Mouse (Mus musculus) MEL (cell line): ENCODE data around the gene Adam23. TPM values are rescaled to one million over a fixed set of nuclear protein-coding genes. Genes with fewer than 3 reads are reported as not detected.

Experiments used
- DNase-seq: peaks from one replicate; pipeline ENCODE4 v3.0.0; 2011; ENCODE audit warnings: low read depth, low spot score
- H3K27ac ChIP-seq: 2 replicates; pipeline ENCODE4 v1.5.1; 2012; ENCODE audit warnings: low read depth, mild to moderate bottlenecking, control low read depth, low read length, moderate library complexity; ENCODE audit not compliant: control insufficient read depth
- H3K27me3 ChIP-seq, 2 experiments: fragments of 150-350 bp in 1 of 2; sonication (generic) in 1 of 2; 2 replicates each; pipeline ENCODE4 v1.6.1; 2012; ENCODE audit warnings: low read length in 2 of 2, mild to moderate bottlenecking in 2 of 2, improper control_type of control experiment in 1 of 2, moderate library complexity in 1 of 2; ENCODE audit not compliant: insufficient read depth in 2 of 2, control insufficient read depth in 1 of 2
- H3K36me3 ChIP-seq, 2 experiments: 2 replicates each; pipeline ENCODE4 v1.6.1; 2012 to 2014; ENCODE audit warnings: low read length in 2 of 2, improper control_type of control experiment in 1 of 2, inconsistent platforms in 1 of 2, mild to moderate bottlenecking in 1 of 2; ENCODE audit not compliant: insufficient read depth in 2 of 2, control insufficient read depth in 1 of 2
- H3K4me1 ChIP-seq, 2 experiments: fragments of 150-350 bp in 1 of 2; sonication (generic) in 1 of 2; 2 replicates each; pipeline ENCODE4 v1.6.1; 2012; ENCODE audit warnings: low read length in 2 of 2, improper control_type of control experiment in 1 of 2, mild to moderate bottlenecking in 1 of 2; ENCODE audit not compliant: insufficient read depth in 2 of 2, control insufficient read depth in 1 of 2
- H3K4me3 ChIP-seq, 2 experiments: fragments of 150-350 bp in 1 of 2; sonication (generic) in 1 of 2; 2 replicates each; pipeline ENCODE4 v1.5.1; 2012; ENCODE audit warnings: low read depth in 2 of 2, low read length in 2 of 2, mild to moderate bottlenecking in 2 of 2, moderate library complexity in 2 of 2, control low read depth in 1 of 2, improper control_type of control experiment in 1 of 2; ENCODE audit not compliant: control insufficient read depth in 1 of 2, insufficient read depth in 1 of 2
- H3K79me2 ChIP-seq: 2 replicates; pipeline ENCODE4 v1.6.1; 2012; ENCODE audit warnings: mild to moderate bottlenecking, low read length, moderate library complexity; ENCODE audit not compliant: control insufficient read depth, poor library complexity, insufficient read depth
- H3K9ac ChIP-seq: 2 replicates; pipeline ENCODE4 v1.6.1; 2012; ENCODE audit warnings: low read depth, mild to moderate bottlenecking, control low read depth, low read length, moderate library complexity; ENCODE audit not compliant: control insufficient read depth, poor library complexity, severe bottlenecking
- H3K9me3 ChIP-seq: fragments of 150-350 bp; sonication (generic); replicated peaks from 2 replicates; pipeline ENCODE4 v1.6.1; 2012; ENCODE audit warnings: mild to moderate bottlenecking, low read length, improper control_type of control experiment, moderate library complexity; ENCODE audit not compliant: insufficient read depth
- BHLHE40 ChIP-seq: IDR thresholded peaks from 2 replicates; pipeline ENCODE4 v1.6.1; 2012; ENCODE audit warnings: low read depth, mild to moderate bottlenecking, inconsistent platforms, low read length, improper control_type of control experiment, borderline replicate concordance
- CHD2 ChIP-seq: IDR thresholded peaks from 2 replicates; pipeline ENCODE4 v1.6.1; 2011; ENCODE audit warnings: low read length, improper control_type of control experiment
- CTCF ChIP-seq, 3 experiments: IDR thresholded peaks in 2 of 3; conservative IDR thresholded peaks in 1 of 3; 2 replicates each; pipeline ENCODE4 v1.5.1; 2011 to 2012; ENCODE audit warnings: low read length in 3 of 3, low read depth in 2 of 3, mild to moderate bottlenecking in 2 of 3, improper control_type of control experiment in 1 of 3, inconsistent platforms in 1 of 3, mixed read lengths in 1 of 3, moderate library complexity in 1 of 3; ENCODE audit not compliant: control insufficient read depth in 1 of 3, insufficient read depth in 1 of 3, poor library complexity in 1 of 3, severe bottlenecking in 1 of 3
- E2F4 ChIP-seq: IDR thresholded peaks from 2 replicates; pipeline ENCODE4 v1.6.1; 2011; ENCODE audit warnings: low read depth, low read length, improper control_type of control experiment, borderline replicate concordance
- JUND ChIP-seq: IDR thresholded peaks from 2 replicates; pipeline ENCODE4 v1.6.1; 2011; ENCODE audit warnings: low read depth, mild to moderate bottlenecking, improper control_type of control experiment, low read length
- MAX ChIP-seq: IDR thresholded peaks from 2 replicates; pipeline ENCODE4 v1.6.1; 2011; ENCODE audit warnings: low read length, improper control_type of control experiment
- MAZ ChIP-seq: IDR thresholded peaks from 2 replicates; pipeline ENCODE4 v1.6.1; 2012; ENCODE audit warnings: low read depth, mild to moderate bottlenecking, inconsistent platforms, low read length, improper control_type of control experiment
- MEF2A ChIP-seq: IDR thresholded peaks from 2 replicates; pipeline ENCODE4 v1.6.1; 2014; ENCODE audit warnings: low read depth, mild to moderate bottlenecking, inconsistent platforms, low read length, improper control_type of control experiment; ENCODE audit not compliant: poor library complexity, insufficient replicate concordance, severe bottlenecking; ENCODE audit errors: extremely low read depth
- MXI1 ChIP-seq: IDR thresholded peaks from 2 replicates; pipeline ENCODE4 v1.6.1; 2011; ENCODE audit warnings: mild to moderate bottlenecking, low read depth, low read length, improper control_type of control experiment
- MYB ChIP-seq: IDR thresholded peaks from 2 replicates; pipeline ENCODE4 v1.6.1; 2011; ENCODE audit warnings: mild to moderate bottlenecking, low read depth, low read length, improper control_type of control experiment
- MYC ChIP-seq: IDR thresholded peaks from 2 replicates; pipeline ENCODE4 v1.6.1; 2011; ENCODE audit warnings: low read depth, mild to moderate bottlenecking, low read length, improper control_type of control experiment, moderate library complexity
- NRF1 ChIP-seq: IDR thresholded peaks from 2 replicates; pipeline ENCODE4 v1.6.1; 2014; ENCODE audit warnings: low read depth, mild to moderate bottlenecking, inconsistent platforms, low read length, improper control_type of control experiment, moderate library complexity; ENCODE audit not compliant: poor library complexity, insufficient read depth, severe bottlenecking
- POLR2A ChIP-seq, 2 experiments: IDR thresholded peaks; 2 replicates each; pipeline ENCODE4 v1.6.1; 2011 to 2012; ENCODE audit warnings: low read length in 2 of 2, mild to moderate bottlenecking in 2 of 2, control low read depth in 1 of 2, improper control_type of control experiment in 1 of 2, low read depth in 1 of 2, moderate library complexity in 1 of 2; ENCODE audit not compliant: control insufficient read depth in 1 of 2, insufficient read depth in 1 of 2, poor library complexity in 1 of 2
- SIN3A ChIP-seq: IDR thresholded peaks from 2 replicates; pipeline ENCODE4 v1.6.1; 2012; ENCODE audit warnings: low read length, improper control_type of control experiment, inconsistent platforms
- SMC3 ChIP-seq: IDR thresholded peaks from 2 replicates; pipeline ENCODE4 v1.6.1; 2011; ENCODE audit warnings: low read depth, low read length, improper control_type of control experiment
- TBP ChIP-seq: IDR thresholded peaks from 2 replicates; pipeline ENCODE4 v1.8.0; 2011; ENCODE audit warnings: low read depth, low read length, improper control_type of control experiment
- TCF12 ChIP-seq: IDR thresholded peaks from 2 replicates; pipeline ENCODE4 v1.6.1; 2014; ENCODE audit warnings: low read depth, mild to moderate bottlenecking, inconsistent platforms, low read length, improper control_type of control experiment, moderate library complexity
- UBTF ChIP-seq: IDR thresholded peaks from 2 replicates; pipeline ENCODE4 v1.6.1; 2012; ENCODE audit warnings: low read depth, mild to moderate bottlenecking, inconsistent platforms, low read length, improper control_type of control experiment, moderate library complexity, borderline replicate concordance; ENCODE audit not compliant: insufficient read depth
- USF1 ChIP-seq: IDR thresholded peaks from 2 replicates; pipeline ENCODE4 v1.6.1; 2014; ENCODE audit warnings: low read depth, mild to moderate bottlenecking, inconsistent platforms, low read length, improper control_type of control experiment, moderate library complexity
- USF2 ChIP-seq, 2 experiments: IDR thresholded peaks; 2 replicates each; pipeline ENCODE4 v1.6.1; 2011 to 2012; ENCODE audit warnings: improper control_type of control experiment in 2 of 2, low read length in 2 of 2, borderline replicate concordance in 1 of 2, inconsistent platforms in 1 of 2, low read depth in 1 of 2, mild to moderate bottlenecking in 1 of 2; ENCODE audit not compliant: insufficient read depth in 1 of 2
- ZC3H11A ChIP-seq: IDR thresholded peaks from 2 replicates; pipeline ENCODE4 v1.6.1; 2012; ENCODE audit warnings: low read depth, mild to moderate bottlenecking, inconsistent platforms, low read length, improper control_type of control experiment
- ZMIZ1 ChIP-seq: IDR thresholded peaks from 2 replicates; pipeline ENCODE4 v1.6.1; 2012; ENCODE audit warnings: low read depth, mild to moderate bottlenecking, inconsistent platforms, low read length, improper control_type of control experiment, moderate library complexity
- polyA plus RNA-seq, 2 experiments: library from polyadenylated mRNA; stranded (reverse) in 1 of 2; unstranded in 1 of 2; fragments of >175 nt in 1 of 2; fragments of >200 nt in 1 of 2; gene quantifications; 2 replicates each; pipeline versions ENCODE4 v1.2.1 to v1.2.4; 2012; ENCODE audit warnings: low replicate concordance in 2 of 2, low read depth in 1 of 2; ENCODE audit not compliant: insufficient read length in 2 of 2, insufficient read depth in 1 of 2, missing spikeins in 1 of 2
- total RNA-seq: library from RNA; depleted of rRNA; stranded (reverse); fragments of 300-350 nt; gene quantifications from 2 replicates; pipeline ENCODE4 v1.2.3, GENCODE M21; 2012

Gene Adam23
- total and polyA plus RNA-seq, 3 experiments, result not detected

GRCm38 (mm10) chr1:63518814-63519213 lies 73.1 kb downstream of the Adam23 start:
- Histone ChIP-seq H3K9me3 (no peaks in the 10 kb centered on the region), H3K79me2 (no peaks in the 10 kb centered on the region), H3K9ac (no peak overlapping the region)
- no peak for TF ChIP-seq E2F4
- no peak for TF ChIP-seq USF1
- TF ChIP-seq CTCF (IDR thresholded peaks at IDR 0.05 in 2 of 3, conservative IDR thresholded peaks at IDR 0.05 in 1 of 3; ENCODE audit: control insufficient read depth in 1 of 3, insufficient read depth in 1 of 3, low read depth in 2 of 3, low read length in 3 of 3, poor library complexity in 1 of 3, severe bottlenecking in 1 of 3), result no peak
- TF ChIP-seq POLR2A (IDR thresholded peaks at IDR 0.05; ENCODE audit: control insufficient read depth in 1 of 2, insufficient read depth in 1 of 2, low read depth in 1 of 2, low read length in 2 of 2, poor library complexity in 1 of 2), result no peak
- no peak for TF ChIP-seq MXI1
- TF ChIP-seq MYB, result no peak
- no peak for TF ChIP-seq TBP
- no peak for TF ChIP-seq BHLHE40
- TF ChIP-seq MEF2A, result no peak
- TF ChIP-seq MAX, result no peak
- TF ChIP-seq SMC3, result no peak
- no peak for TF ChIP-seq USF2 (IDR thresholded peaks at IDR 0.05; ENCODE audit: borderline replicate concordance in 1 of 2, insufficient read depth in 1 of 2, low read depth in 1 of 2, low read length in 2 of 2)
- TF ChIP-seq MAZ, result no peak
- TF ChIP-seq, all 39 proteins: peak for 0
- no peaks in the 10 kb centered on the region for H3K27me3 ChIP-seq
- H3K27ac ChIP-seq, result no peak overlapping the region
- no peak for DNase-seq
- H3K4me1 ChIP-seq, result no peaks in the 10 kb centered on the region
- no peak overlapping the region for H3K4me3 ChIP-seq
- H3K36me3 ChIP-seq, result no peaks in the 10 kb centered on the region

- Histone ChIP-seq H3K27ac (no peak overlapping the region), H3K9me3 (no peaks in the 10 kb centered on the region), H3K27me3 (no peaks in the 10 kb centered on the region), H3K4me3 (no peak overlapping the region), H3K4me1 (no peaks in the 10 kb centered on the region), H3K79me2 (no peaks in the 10 kb centered on the region), H3K36me3 (no peaks in the 10 kb centered on the region), H3K9ac (no peak overlapping the region)
- no peak for DNase-seq
- no peak for TF ChIP-seq ZC3H11A
- no peak for TF ChIP-seq SIN3A
- no peak for TF ChIP-seq TCF12
- no peak for TF ChIP-seq MEF2A
- no peak for TF ChIP-seq ZMIZ1
- TF ChIP-seq CHD2, result no peak
- no peak for TF ChIP-seq CTCF (IDR thresholded peaks at IDR 0.05 in 2 of 3, conservative IDR thresholded peaks at IDR 0.05 in 1 of 3; ENCODE audit: control insufficient read depth in 1 of 3, insufficient read depth in 1 of 3, low read depth in 2 of 3, low read length in 3 of 3, poor library complexity in 1 of 3, severe bottlenecking in 1 of 3)
- no peak for TF ChIP-seq JUND
- no peak for TF ChIP-seq USF2 (IDR thresholded peaks at IDR 0.05; ENCODE audit: borderline replicate concordance in 1 of 2, insufficient read depth in 1 of 2, low read depth in 1 of 2, low read length in 2 of 2)
- no peak for TF ChIP-seq NRF1
- no peak for TF ChIP-seq E2F4
- TF ChIP-seq MAX, result no peak
- TF ChIP-seq MYC, result no peak
- no peak for TF ChIP-seq MXI1
- TF ChIP-seq UBTF, result no peak
- TF ChIP-seq, all 39 proteins: peak for 0
Observed at GRCm38 (mm10) chr1:63529901-63530300, 84.2 kb downstream of the Adam23 start.
